Mouse (Mus musculus) ES-Bruce4 (cell line): ENCODE measurements around the gene Sh2d3c.

Source experiments
- EP300 ChIP-seq: IDR thresholded peaks from 2 replicates; pipeline ENCODE4 v1.6.1; 2011; ENCODE audit warnings: low read depth, low read length; ENCODE audit not compliant: insufficient read depth
- POLR2A ChIP-seq: IDR thresholded peaks from one replicate; pipeline ENCODE4 v1.8.1; 2011; ENCODE audit warnings: low read length; ENCODE audit not compliant: insufficient read depth

DNA sequence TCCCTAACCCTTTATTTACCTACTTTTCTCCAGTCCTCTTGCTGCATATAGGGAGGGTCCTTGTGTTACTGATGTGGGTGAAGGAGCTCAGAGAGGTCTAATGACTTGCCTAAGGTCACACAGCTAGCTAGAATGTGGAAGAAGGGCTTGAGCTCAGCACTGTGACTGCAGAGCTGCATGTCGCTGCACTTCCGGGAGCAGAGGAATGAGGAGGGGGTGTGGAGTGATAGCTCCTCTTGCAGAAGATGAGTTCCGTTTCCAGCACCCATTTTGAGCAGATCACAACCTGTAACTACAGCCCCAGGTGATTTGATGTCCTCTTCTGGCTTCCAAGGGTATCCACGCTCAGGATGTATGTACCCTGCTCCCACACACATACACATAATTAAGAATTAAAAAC, 3.3 kb downstream of the Sh2d3c start:
- TF ChIP-seq POLR2A, result no peak
- TF ChIP-seq EP300, result no peak
